Mouse (Mus musculus) MEL (cell line): ENCODE measurements around the gene Tmco4. TPM values are rescaled to one million over a fixed set of nuclear protein-coding genes. Genes with fewer than 3 reads are reported as not detected.

Experiments
- DNase-seq: peaks from one replicate; pipeline ENCODE4 v3.0.0; 2011; ENCODE audit warnings: low read depth, low spot score
- H3K27ac ChIP-seq: 2 replicates; pipeline ENCODE4 v1.5.1; 2012; ENCODE audit warnings: low read depth, mild to moderate bottlenecking, control low read depth, low read length, moderate library complexity; ENCODE audit not compliant: control insufficient read depth
- H3K27me3 ChIP-seq, 2 experiments: fragments of 150-350 bp in 1 of 2; sonication (generic) in 1 of 2; 2 replicates each; pipeline ENCODE4 v1.6.1; 2012; ENCODE audit warnings: low read length in 2 of 2, mild to moderate bottlenecking in 2 of 2, improper control_type of control experiment in 1 of 2, moderate library complexity in 1 of 2; ENCODE audit not compliant: insufficient read depth in 2 of 2, control insufficient read depth in 1 of 2
- H3K36me3 ChIP-seq, 2 experiments: 2 replicates each; pipeline ENCODE4 v1.6.1; 2012 to 2014; ENCODE audit warnings: low read length in 2 of 2, improper control_type of control experiment in 1 of 2, inconsistent platforms in 1 of 2, mild to moderate bottlenecking in 1 of 2; ENCODE audit not compliant: insufficient read depth in 2 of 2, control insufficient read depth in 1 of 2
- H3K4me1 ChIP-seq, 2 experiments: fragments of 150-350 bp in 1 of 2; sonication (generic) in 1 of 2; 2 replicates each; pipeline ENCODE4 v1.6.1; 2012; ENCODE audit warnings: low read length in 2 of 2, improper control_type of control experiment in 1 of 2, mild to moderate bottlenecking in 1 of 2; ENCODE audit not compliant: insufficient read depth in 2 of 2, control insufficient read depth in 1 of 2
- H3K4me3 ChIP-seq, 2 experiments: fragments of 150-350 bp in 1 of 2; sonication (generic) in 1 of 2; 2 replicates each; pipeline ENCODE4 v1.5.1; 2012; ENCODE audit warnings: low read depth in 2 of 2, low read length in 2 of 2, mild to moderate bottlenecking in 2 of 2, moderate library complexity in 2 of 2, control low read depth in 1 of 2, improper control_type of control experiment in 1 of 2; ENCODE audit not compliant: control insufficient read depth in 1 of 2, insufficient read depth in 1 of 2
- H3K79me2 ChIP-seq: 2 replicates; pipeline ENCODE4 v1.6.1; 2012; ENCODE audit warnings: mild to moderate bottlenecking, low read length, moderate library complexity; ENCODE audit not compliant: control insufficient read depth, poor library complexity, insufficient read depth
- H3K9ac ChIP-seq: 2 replicates; pipeline ENCODE4 v1.6.1; 2012; ENCODE audit warnings: low read depth, mild to moderate bottlenecking, control low read depth, low read length, moderate library complexity; ENCODE audit not compliant: control insufficient read depth, poor library complexity, severe bottlenecking
- H3K9me3 ChIP-seq: fragments of 150-350 bp; sonication (generic); replicated peaks from 2 replicates; pipeline ENCODE4 v1.6.1; 2012; ENCODE audit warnings: mild to moderate bottlenecking, low read length, improper control_type of control experiment, moderate library complexity; ENCODE audit not compliant: insufficient read depth
- BHLHE40 ChIP-seq: IDR thresholded peaks from 2 replicates; pipeline ENCODE4 v1.6.1; 2012; ENCODE audit warnings: low read depth, mild to moderate bottlenecking, inconsistent platforms, low read length, improper control_type of control experiment, borderline replicate concordance
- CTCF ChIP-seq, 3 experiments: IDR thresholded peaks in 2 of 3; conservative IDR thresholded peaks in 1 of 3; 2 replicates each; pipeline ENCODE4 v1.5.1; 2011 to 2012; ENCODE audit warnings: low read length in 3 of 3, low read depth in 2 of 3, mild to moderate bottlenecking in 2 of 3, improper control_type of control experiment in 1 of 3, inconsistent platforms in 1 of 3, mixed read lengths in 1 of 3, moderate library complexity in 1 of 3; ENCODE audit not compliant: control insufficient read depth in 1 of 3, insufficient read depth in 1 of 3, poor library complexity in 1 of 3, severe bottlenecking in 1 of 3
- E2F4 ChIP-seq: IDR thresholded peaks from 2 replicates; pipeline ENCODE4 v1.6.1; 2011; ENCODE audit warnings: low read depth, low read length, improper control_type of control experiment, borderline replicate concordance
- GABPA ChIP-seq: IDR thresholded peaks from 2 replicates; pipeline ENCODE4 v1.6.1; 2012; ENCODE audit warnings: low read depth, mild to moderate bottlenecking, inconsistent platforms, low read length, improper control_type of control experiment, moderate library complexity
- MAX ChIP-seq: IDR thresholded peaks from 2 replicates; pipeline ENCODE4 v1.6.1; 2011; ENCODE audit warnings: low read length, improper control_type of control experiment
- MEF2A ChIP-seq: IDR thresholded peaks from 2 replicates; pipeline ENCODE4 v1.6.1; 2014; ENCODE audit warnings: low read depth, mild to moderate bottlenecking, inconsistent platforms, low read length, improper control_type of control experiment; ENCODE audit not compliant: poor library complexity, insufficient replicate concordance, severe bottlenecking; ENCODE audit errors: extremely low read depth
- MXI1 ChIP-seq: IDR thresholded peaks from 2 replicates; pipeline ENCODE4 v1.6.1; 2011; ENCODE audit warnings: mild to moderate bottlenecking, low read depth, low read length, improper control_type of control experiment
- MYC ChIP-seq: IDR thresholded peaks from 2 replicates; pipeline ENCODE4 v1.6.1; 2011; ENCODE audit warnings: low read depth, mild to moderate bottlenecking, low read length, improper control_type of control experiment, moderate library complexity
- NELFE ChIP-seq: IDR thresholded peaks from 2 replicates; pipeline ENCODE4 v1.6.1; 2011; ENCODE audit warnings: low read depth, low read length, improper control_type of control experiment
- POLR2AphosphoS5 ChIP-seq: IDR thresholded peaks from 2 replicates; pipeline ENCODE4 v1.6.1; 2012; ENCODE audit warnings: low read depth, borderline replicate concordance, mild to moderate bottlenecking, inconsistent platforms, low read length, moderate library complexity, mixed read lengths
- RAD21 ChIP-seq: IDR thresholded peaks from 2 replicates; pipeline ENCODE4 v1.6.1; 2011; ENCODE audit warnings: mild to moderate bottlenecking, low read depth, low read length, improper control_type of control experiment
- SIN3A ChIP-seq: IDR thresholded peaks from 2 replicates; pipeline ENCODE4 v1.6.1; 2012; ENCODE audit warnings: low read length, improper control_type of control experiment, inconsistent platforms
- SMC3 ChIP-seq: IDR thresholded peaks from 2 replicates; pipeline ENCODE4 v1.6.1; 2011; ENCODE audit warnings: low read depth, low read length, improper control_type of control experiment
- TAL1 ChIP-seq: IDR thresholded peaks from 2 replicates; pipeline ENCODE4 v1.6.1; 2012; ENCODE audit warnings: mild to moderate bottlenecking, inconsistent platforms, low read length, moderate library complexity, mixed read lengths
- TBP ChIP-seq: IDR thresholded peaks from 2 replicates; pipeline ENCODE4 v1.8.0; 2011; ENCODE audit warnings: low read depth, low read length, improper control_type of control experiment
- TCF12 ChIP-seq: IDR thresholded peaks from 2 replicates; pipeline ENCODE4 v1.6.1; 2014; ENCODE audit warnings: low read depth, mild to moderate bottlenecking, inconsistent platforms, low read length, improper control_type of control experiment, moderate library complexity
- USF1 ChIP-seq: IDR thresholded peaks from 2 replicates; pipeline ENCODE4 v1.6.1; 2014; ENCODE audit warnings: low read depth, mild to moderate bottlenecking, inconsistent platforms, low read length, improper control_type of control experiment, moderate library complexity
- ZC3H11A ChIP-seq: IDR thresholded peaks from 2 replicates; pipeline ENCODE4 v1.6.1; 2012; ENCODE audit warnings: low read depth, mild to moderate bottlenecking, inconsistent platforms, low read length, improper control_type of control experiment
- ZKSCAN1 ChIP-seq: IDR thresholded peaks from 2 replicates; pipeline ENCODE4 v1.6.1; 2012; ENCODE audit warnings: low read depth, mild to moderate bottlenecking, inconsistent platforms, low read length, improper control_type of control experiment, moderate library complexity
- ZMIZ1 ChIP-seq: IDR thresholded peaks from 2 replicates; pipeline ENCODE4 v1.6.1; 2012; ENCODE audit warnings: low read depth, mild to moderate bottlenecking, inconsistent platforms, low read length, improper control_type of control experiment, moderate library complexity
- ZNF384 ChIP-seq: IDR thresholded peaks from 2 replicates; pipeline ENCODE4 v1.6.1; 2012; ENCODE audit warnings: low read depth, mild to moderate bottlenecking, inconsistent platforms, low read length, improper control_type of control experiment
- polyA plus RNA-seq, 2 experiments: library from polyadenylated mRNA; stranded (reverse) in 1 of 2; unstranded in 1 of 2; fragments of >175 nt in 1 of 2; fragments of >200 nt in 1 of 2; gene quantifications; 2 replicates each; pipeline versions ENCODE4 v1.2.1 to v1.2.4; 2012; ENCODE audit warnings: low replicate concordance in 2 of 2, low read depth in 1 of 2; ENCODE audit not compliant: insufficient read length in 2 of 2, insufficient read depth in 1 of 2, missing spikeins in 1 of 2
- total RNA-seq: library from RNA; depleted of rRNA; stranded (reverse); fragments of 300-350 nt; gene quantifications from 2 replicates; pipeline ENCODE4 v1.2.3, GENCODE M21; 2012

The Tmco4 gene
- total and polyA plus RNA-seq, 3 experiments, result 16.5 to 24.7 TPM; not detected in 1

- TF ChIP-seq ZC3H11A (peak; percentile 28; the same call in 1 of the 2 replicates), CTCF (IDR thresholded peaks at IDR 0.05 in 2 of 3, conservative IDR thresholded peaks at IDR 0.05 in 1 of 3; ENCODE audit: control insufficient read depth in 1 of 3, insufficient read depth in 1 of 3, low read depth in 2 of 3, low read length in 3 of 3, poor library complexity in 1 of 3, severe bottlenecking in 1 of 3) (peak; percentile 47 to 73 (median 63)), ZNF384 (no peak), SMC3 (peak; percentile 50), E2F4 (no peak), RAD21 (peak; percentile 51)
- Histone ChIP-seq H3K4me1 (peaks cover 0 to 5% of the 10 kb centered on the region in 2 experiments; a peak in 1 of 4 replicates), H3K9me3 (no peaks in the 10 kb centered on the region), H3K4me3 (no peak overlapping the region), H3K27me3 (no peaks in the 10 kb centered on the region), H3K27ac (no peak overlapping the region), H3K79me2 (no peaks in the 10 kb centered on the region), H3K9ac (no peak overlapping the region), H3K36me3 (peaks cover 2 to 6% of the 10 kb centered on the region in 2 experiments)
- peak; percentile 50 for DNase-seq
These were observed 42.1 kb downstream of the Tmco4 start for GRCm38 (mm10) chr4:139014793-139015192.

DNA sequence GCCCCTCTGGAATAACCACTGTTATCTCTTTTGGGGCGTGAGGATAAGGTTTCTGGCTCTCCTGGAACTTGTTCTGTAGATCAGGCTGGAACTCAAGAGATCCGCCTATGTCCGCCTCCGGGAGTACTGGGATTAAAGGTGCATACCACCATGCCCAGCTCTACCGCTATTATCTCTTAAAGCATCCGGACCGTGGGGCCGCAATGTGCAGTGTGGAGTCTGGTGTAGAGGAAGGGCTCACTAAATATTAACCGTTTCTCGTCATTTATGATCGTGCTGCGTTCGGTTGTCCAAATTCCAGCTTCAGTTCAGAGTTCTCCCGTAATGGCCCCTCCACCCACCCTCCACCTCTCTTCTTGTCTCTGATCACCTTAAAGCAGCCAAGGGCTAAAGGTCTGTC is 45.7 kb downstream of the Tmco4 start:
- Histone ChIP-seq H3K36me3 (peaks cover 2 to 14% of the 10 kb centered on the region in 2 experiments), H3K27ac (no peak overlapping the region), H3K9me3 (no peaks in the 10 kb centered on the region), H3K27me3 (no peaks in the 10 kb centered on the region), H3K9ac (no peak overlapping the region), H3K4me1 (peaks cover 0 to 17% of the 10 kb centered on the region in 2 experiments; a peak in 2 of 4 replicates), H3K4me3 (no peak overlapping the region), H3K79me2 (no peaks in the 10 kb centered on the region)
- TF ChIP-seq GABPA, result no peak
- TF ChIP-seq NELFE, result no peak
- TF ChIP-seq MEF2A, result no peak
- TF ChIP-seq ZNF384, result no peak
- no peak for TF ChIP-seq TBP
- TF ChIP-seq TCF12, result no peak
- no peak for TF ChIP-seq USF1
- TF ChIP-seq MYC, result no peak
- DNase-seq, result no peak

GRCm38 (mm10) chr4:139018976-139019375 is 46.3 kb downstream of the Tmco4 start:
- no peak for TF ChIP-seq SIN3A
- TF ChIP-seq MEF2A, result no peak
- TF ChIP-seq TBP, result no peak
- TF ChIP-seq POLR2AphosphoS5, result no peak
- TF ChIP-seq ZKSCAN1, result no peak
- TF ChIP-seq BHLHE40, result no peak
- TF ChIP-seq MXI1, result no peak
- TF ChIP-seq GABPA, result no peak
- no peak for TF ChIP-seq TCF12
- no peak for TF ChIP-seq MYC
- TF ChIP-seq E2F4, result no peak
- no peak for TF ChIP-seq TAL1
- TF ChIP-seq ZC3H11A, result no peak
- no peak for TF ChIP-seq USF1
- TF ChIP-seq ZNF384, result no peak
- TF ChIP-seq ZMIZ1, result no peak
- no peak for TF ChIP-seq SMC3
- no peak for TF ChIP-seq MAX
- no peak for TF ChIP-seq NELFE
- Histone ChIP-seq H3K9ac (peak overlapping the region; percentile 48; the same call in 1 of the 2 replicates), H3K36me3 (peaks cover 2 to 14% of the 10 kb centered on the region in 2 experiments), H3K27ac (peak overlapping the region; percentile 59), H3K4me3 (peak overlapping the region in 1 of 2 experiments; percentile 18; a peak in 1 of 4 replicates), H3K4me1 (peaks cover 0 to 17% of the 10 kb centered on the region in 2 experiments; a peak in 2 of 4 replicates), H3K27me3 (no peaks in the 10 kb centered on the region), H3K9me3 (no peaks in the 10 kb centered on the region), H3K79me2 (no peaks in the 10 kb centered on the region)
- no peak for DNase-seq
